Mouse (Mus musculus): ENCODE measurements around the gene Slc36a3. TPM values are rescaled to one million over a fixed set of nuclear protein-coding genes. Genes with fewer than 3 reads are reported as not detected.
"Not testable (repeated sequence)": the region's sequence is repeated elsewhere in the genome, so short reads cannot be mapped to it uniquely, and the experiment has no call there.

The Slc36a3 gene
- polyA plus RNA-seq, 1 experiment from 2014 or later = not detected

- H3K4me1 ChIP-seq (replicated peaks) = peaks cover 24% of the 10 kb centered on the region
- H3K27ac ChIP-seq = peak overlapping the region; percentile 40; the same call in 1 of the 2 replicates
- WGBS = 31% methylated on average over 4 of the region's 4 CpGs
- H3K9ac ChIP-seq (replicated peaks) = no peak overlapping the region
- peaks cover 4% of the 10 kb centered on the region; the same call in 1 of the 2 replicates for H3K36me3 ChIP-seq
- no peak for ATAC-seq
- no peak overlapping the region for H3K4me3 ChIP-seq (replicated peaks)
- no peaks in the 10 kb centered on the region for H3K9me3 ChIP-seq
- no peaks in the 10 kb centered on the region for H3K27me3 ChIP-seq
- no peak overlapping the region for H3K4me2 ChIP-seq (replicated peaks)
These were observed 51.6 kb downstream of the Slc36a3 start for GRCm38 (mm10) chr11:55099868-55100267.

DNA sequence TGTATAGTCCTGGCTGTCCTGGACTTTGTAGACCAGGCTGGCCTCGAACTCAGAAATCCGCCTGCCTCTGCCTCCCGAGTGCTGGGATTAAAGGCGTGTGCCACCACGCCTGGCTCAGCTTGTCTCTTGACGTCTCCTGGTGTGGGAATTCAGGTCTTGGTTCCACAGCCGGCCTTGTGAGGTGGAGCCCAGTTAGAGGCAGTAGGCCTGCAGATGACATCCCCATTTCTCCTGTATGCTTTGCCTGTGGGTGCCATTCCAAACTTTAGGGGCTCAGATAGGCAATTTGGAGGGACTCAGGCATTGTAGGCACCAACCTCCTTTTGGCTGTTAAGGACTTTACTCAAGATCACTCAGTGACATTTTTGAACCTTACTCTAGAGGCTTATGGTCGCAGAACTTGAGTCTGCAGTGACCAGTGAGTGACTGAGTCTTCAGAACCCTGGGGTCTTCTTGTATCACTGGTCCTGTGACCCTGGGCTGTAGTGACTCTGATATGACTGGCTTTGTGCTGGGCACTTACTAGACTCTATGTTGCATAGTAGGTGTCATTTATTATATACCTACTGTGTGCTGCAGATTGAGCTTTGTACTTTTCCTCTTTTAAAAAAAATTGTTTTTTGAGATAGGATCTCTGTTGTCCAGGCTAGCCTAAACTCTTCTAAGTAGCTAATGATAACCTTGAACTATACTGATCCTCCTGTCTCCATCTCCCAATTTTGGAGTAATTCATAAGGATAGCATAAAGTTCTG, 52.3 kb downstream of the Slc36a3 start:
- Histone ChIP-seq H3K4me3 (replicated peaks) (no peak overlapping the region), H3K27me3 (no peaks in the 10 kb centered on the region), H3K36me3 (0 out of 2 replicates have a peak, but pooled peaks cover 2% of the 10 kb centered on the region), H3K4me2 (replicated peaks) (no peak overlapping the region), H3K27ac (no peak overlapping the region), H3K9ac (replicated peaks) (no peak overlapping the region), H3K9me3 (no peaks in the 10 kb centered on the region), H3K4me1 (replicated peaks) (peaks cover 24% of the 10 kb centered on the region)
- 93% methylated on average over 8 of the region's 8 CpGs for WGBS
- ATAC-seq = no peak

DNA sequence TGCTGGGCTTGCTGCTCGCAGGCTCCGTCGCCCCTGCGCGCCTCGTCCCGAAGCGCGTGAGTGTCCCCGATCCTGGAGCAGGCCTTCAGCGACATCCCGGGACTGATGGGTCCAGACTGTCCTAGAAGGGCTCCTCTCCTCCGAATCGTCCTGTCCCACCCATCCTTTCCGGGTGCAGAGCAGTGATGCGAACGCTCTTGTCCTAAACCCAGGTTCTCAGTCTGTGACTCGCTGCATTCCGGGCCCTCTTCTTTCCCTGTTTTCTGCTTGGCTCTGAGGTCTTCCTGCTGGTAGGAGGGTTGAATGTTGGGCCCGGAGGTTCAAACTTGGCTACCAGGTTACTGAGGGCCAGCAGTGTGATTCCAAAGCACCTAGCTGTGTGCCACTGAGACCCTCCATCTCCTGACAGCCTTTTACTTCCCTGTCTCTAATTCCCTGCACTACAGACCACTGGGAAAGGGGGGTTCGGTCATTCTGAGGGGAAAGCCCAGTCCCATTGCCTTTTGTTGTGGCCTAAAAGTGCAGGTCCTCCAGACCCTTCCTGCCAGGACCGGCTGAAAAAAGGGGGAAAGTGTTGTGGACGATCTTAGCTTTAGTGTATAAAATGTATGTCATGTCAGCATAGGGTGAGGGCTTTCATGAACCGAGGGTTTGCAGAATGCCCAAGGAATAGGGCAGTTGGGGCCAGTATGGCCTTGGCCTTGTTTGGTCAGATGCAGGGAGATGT, 53.2 kb downstream of the Slc36a3 start:
- Histone ChIP-seq H3K36me3 (0 out of 2 replicates have a peak, but pooled peaks cover 2% of the 10 kb centered on the region), H3K4me2 (replicated peaks) (peak overlapping the region; percentile 67), H3K9ac (replicated peaks) (peak overlapping the region; percentile 68), H3K9me3 (no peaks in the 10 kb centered on the region), H3K4me3 (replicated peaks) (peak overlapping the region; percentile 50), H3K27ac (peak overlapping the region; percentile 54), H3K27me3 (no peaks in the 10 kb centered on the region), H3K4me1 (replicated peaks) (peaks cover 21% of the 10 kb centered on the region)
- ATAC-seq = no peak; the same call in 1 of the 2 replicates
- WGBS = 14% methylated on average over 24 of the region's 24 CpGs

- H3K4me3 ChIP-seq (replicated peaks) = peak within 1 kb of the TSS; percentile 50
- H3K27me3 ChIP-seq = no peaks in the 10 kb centered on the region
- H3K4me1 ChIP-seq (replicated peaks) = peaks cover 19% of the 10 kb centered on the region
- peak; percentile 96 for ATAC-seq
- whole genome bisulfite sequencing = 3% methylated on average over 45 of the region's 45 CpGs
- H3K4me2 ChIP-seq (replicated peaks) = peak within 1 kb of the TSS; percentile 67
- no peaks in the 10 kb centered on the region for H3K9me3 ChIP-seq
- peak within 1 kb of the TSS; percentile 54 for H3K27ac ChIP-seq
- H3K9ac ChIP-seq (replicated peaks) = peak within 1 kb of the TSS; percentile 68
- 0 out of 2 replicates have a peak, but pooled peaks cover 2% of the 10 kb centered on the region for H3K36me3 ChIP-seq
These were observed 53.9 kb downstream of the Slc36a3 start, which contains the start of gene Gm2a for GRCm38 (mm10) chr11:55097463-55098188. Gm2a (plus strand) TSS chr11:55098115.

DNA sequence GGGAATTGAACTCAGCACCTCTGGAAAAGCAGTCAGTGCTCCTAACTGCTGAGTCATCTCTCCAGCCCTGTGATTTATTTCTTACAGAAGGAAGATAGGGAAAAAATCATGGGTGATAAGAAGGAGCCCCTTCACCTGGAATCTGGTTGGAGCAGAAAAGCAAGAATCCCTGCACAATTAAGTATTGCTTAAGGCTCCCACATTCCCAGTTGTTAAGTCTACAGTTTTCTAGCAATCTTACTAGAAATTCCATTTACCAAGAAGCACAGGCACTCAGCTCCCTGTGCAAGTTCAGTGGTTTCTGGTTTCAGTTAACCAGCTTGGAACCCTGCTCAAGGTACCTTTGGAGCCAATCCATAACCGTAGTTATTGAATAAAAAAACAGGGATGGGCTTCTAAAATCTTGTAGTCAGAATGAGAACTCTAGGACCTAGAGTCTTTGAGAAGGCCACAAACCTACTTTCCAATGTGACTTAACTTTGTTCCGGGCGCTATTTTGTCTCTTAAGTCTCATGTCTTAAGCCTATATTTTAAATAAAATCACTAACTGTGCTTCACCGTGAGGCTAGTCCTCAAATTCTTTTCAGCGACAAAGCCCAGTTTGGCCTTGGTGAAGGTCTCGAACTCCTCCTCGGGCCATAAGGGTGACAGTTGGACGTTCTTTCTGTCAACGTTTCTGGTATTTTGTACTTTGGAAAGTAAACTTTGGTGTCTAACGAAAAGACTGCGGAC, 54.6 kb downstream of the Slc36a3 start:
- H3K27ac ChIP-seq = no peak overlapping the region
- H3K9me3 ChIP-seq = no peaks in the 10 kb centered on the region
- H3K27me3 ChIP-seq = no peaks in the 10 kb centered on the region
- H3K4me1 ChIP-seq (replicated peaks) = peaks cover 19% of the 10 kb centered on the region
- no peak overlapping the region for H3K9ac ChIP-seq (replicated peaks)
- 35% methylated on average over 11 of the region's 11 CpGs for WGBS
- no peak for ATAC-seq
- H3K4me3 ChIP-seq (replicated peaks) = peak overlapping the region; percentile 50
- 0 out of 2 replicates have a peak, but pooled peaks cover 2% of the 10 kb centered on the region for H3K36me3 ChIP-seq
- peak overlapping the region; percentile 67 for H3K4me2 ChIP-seq (replicated peaks)

- peaks cover 19% of the 10 kb centered on the region for H3K4me1 ChIP-seq (replicated peaks)
- not testable (repeated sequence) for H3K4me2 ChIP-seq (replicated peaks); H3K27ac ChIP-seq; H3K4me3 ChIP-seq (replicated peaks); H3K27me3 ChIP-seq; H3K9me3 ChIP-seq; H3K36me3 ChIP-seq; ATAC-seq; H3K9ac ChIP-seq (replicated peaks)
- whole genome bisulfite sequencing = 89% methylated on average over 4 of the region's 4 CpGs
These were observed 55.2 kb downstream of the Slc36a3 start for GRCm38 (mm10) chr11:55096296-55096695.

GRCm38 (mm10) chr11:55093096-55093495, 58.4 kb downstream of the Slc36a3 start:
- Histone ChIP-seq H3K4me3 (replicated peaks) (no peak overlapping the region), H3K4me1 (replicated peaks) (0 out of 2 replicates have a peak, but pooled peaks cover 5% of the 10 kb centered on the region), H3K36me3 (no peaks in the 10 kb centered on the region), H3K27me3 (no peaks in the 10 kb centered on the region), H3K9ac (replicated peaks) (no peak overlapping the region), H3K9me3 (no peaks in the 10 kb centered on the region), H3K4me2 (replicated peaks) (no peak overlapping the region), H3K27ac (no peak overlapping the region)
- 86% methylated on average over 7 of the region's 7 CpGs for WGBS
- no peak for ATAC-seq

DNA sequence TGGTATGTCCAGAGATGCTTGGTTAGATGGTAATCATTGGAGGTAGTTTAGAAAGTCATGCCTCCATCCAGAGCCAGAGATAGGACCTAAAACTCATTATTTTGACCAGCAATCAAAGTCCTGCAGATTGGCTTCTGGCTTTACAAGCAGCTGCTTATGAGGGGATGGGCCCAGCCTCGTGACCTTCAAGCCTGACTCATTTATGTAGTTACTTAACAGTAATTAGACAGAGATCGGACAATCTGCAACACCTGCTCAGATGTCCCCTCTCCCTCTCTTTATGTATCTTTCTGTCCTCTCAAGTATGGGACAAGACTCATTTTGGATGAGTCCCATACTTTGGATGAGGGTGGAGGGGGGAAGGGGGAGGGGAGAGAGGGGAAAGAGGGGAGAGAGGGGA, 61.6 kb downstream of the Slc36a3 start:
- Histone ChIP-seq H3K27ac (no peak overlapping the region), H3K4me1 (replicated peaks) (no peaks in the 10 kb centered on the region), H3K9me3 (no peaks in the 10 kb centered on the region), H3K36me3 (no peaks in the 10 kb centered on the region), H3K4me3 (replicated peaks) (no peak overlapping the region), H3K9ac (replicated peaks) (no peak overlapping the region), H3K27me3 (no peaks in the 10 kb centered on the region), H3K4me2 (replicated peaks) (no peak overlapping the region)
- ATAC-seq = no peak
- WGBS = 76% methylated on average over 2 of the region's 2 CpGs

DNA sequence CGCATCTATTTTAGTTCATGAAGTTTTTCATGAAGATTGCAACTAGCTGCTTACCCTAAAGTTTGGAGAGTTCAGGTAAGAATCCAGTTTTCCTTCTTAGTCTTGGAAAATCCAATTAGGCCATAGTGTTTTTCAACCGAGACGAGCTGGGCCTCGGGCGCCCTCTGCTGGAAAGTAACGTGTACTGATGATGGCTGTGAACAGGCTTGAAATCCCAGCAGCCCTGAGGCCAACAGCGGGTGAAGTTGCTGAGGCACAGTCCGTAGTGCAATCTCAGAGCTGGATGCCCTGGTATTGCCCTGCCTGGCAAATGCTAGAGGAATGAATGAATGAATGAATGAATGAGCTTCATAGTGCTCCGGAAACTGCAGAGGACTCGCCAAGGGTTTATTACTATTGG, 64.5 kb downstream of the Slc36a3 start:
- WGBS = 5% methylated on average over 10 of the region's 10 CpGs
- Histone ChIP-seq H3K36me3 (no peaks in the 10 kb centered on the region), H3K4me2 (replicated peaks) (no peak overlapping the region), H3K9me3 (no peaks in the 10 kb centered on the region), H3K27me3 (no peaks in the 10 kb centered on the region), H3K27ac (no peak overlapping the region), H3K4me3 (replicated peaks) (no peak overlapping the region), H3K4me1 (replicated peaks) (no peaks in the 10 kb centered on the region), H3K9ac (replicated peaks) (no peak overlapping the region)
- ATAC-seq = peak; percentile 65; the same call in 1 of the 2 replicates

GRCm38 (mm10) chr11:55085396-55085795, 66.1 kb downstream of the Slc36a3 start:
- Histone ChIP-seq H3K9ac (replicated peaks) (no peak overlapping the region), H3K4me2 (replicated peaks) (no peak overlapping the region), H3K36me3 (no peaks in the 10 kb centered on the region), H3K27ac (no peak overlapping the region), H3K4me3 (replicated peaks) (no peak overlapping the region), H3K9me3 (no peaks in the 10 kb centered on the region), H3K4me1 (replicated peaks) (no peaks in the 10 kb centered on the region), H3K27me3 (no peaks in the 10 kb centered on the region)
- WGBS = 62% methylated on average over 5 of the region's 5 CpGs
- no peak for ATAC-seq

DNA sequence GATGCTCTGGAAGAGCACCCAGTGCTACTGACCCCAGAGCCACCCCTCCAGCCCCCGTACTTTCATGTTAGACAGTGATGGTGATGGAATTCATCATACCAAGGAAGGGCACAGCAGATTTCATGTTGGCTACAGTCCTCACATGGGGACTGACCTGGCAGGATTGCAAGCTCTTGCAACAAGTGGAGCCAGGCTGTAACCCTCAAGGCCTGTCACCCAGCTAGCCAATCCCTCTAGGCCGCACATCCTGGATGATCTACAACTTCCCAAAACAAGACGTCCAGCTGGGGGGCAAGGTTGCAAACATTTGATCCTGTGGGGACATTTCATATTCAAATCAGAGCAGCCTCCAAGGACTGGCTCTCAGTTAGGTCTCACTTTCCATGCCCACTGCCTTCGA, 66.9 kb downstream of the Slc36a3 start:
- 75% methylated on average over 4 of the region's 4 CpGs for WGBS
- no peaks in the 10 kb centered on the region for H3K36me3 ChIP-seq
- ATAC-seq = no peak
- H3K4me3 ChIP-seq (replicated peaks) = no peak overlapping the region
- no peak overlapping the region for H3K27ac ChIP-seq
- H3K9ac ChIP-seq (replicated peaks) = no peak overlapping the region
- no peaks in the 10 kb centered on the region for H3K9me3 ChIP-seq
- no peak overlapping the region for H3K4me2 ChIP-seq (replicated peaks)
- no peaks in the 10 kb centered on the region for H3K4me1 ChIP-seq (replicated peaks)
- no peaks in the 10 kb centered on the region for H3K27me3 ChIP-seq
